Mouse (Mus musculus): Measurements from ENCODE around the gene Adk. TPM values are rescaled to one million over a fixed set of nuclear protein-coding genes. Genes with fewer than 3 reads are reported as not detected.

The Adk gene
- polyA plus RNA-seq, 1 experiment: 24.2 TPM

GRCm38 (mm10) chr14:21110492-21110891, 58.1 kb downstream of the Adk start:
- H3K4me3 ChIP-seq (ENCODE audit: insufficient read depth, low read length): no peak overlapping the region
- no peak overlapping the region for H3K27ac ChIP-seq (ENCODE audit: insufficient read depth, low read depth, low read length)
- TF ChIP-seq CTCF (IDR thresholded peaks at IDR 0.05; ENCODE audit: low read depth, low read length) (no peak), POLR2A (IDR thresholded peaks at IDR 0.05; ENCODE audit: borderline replicate concordance, low read depth, low read length) (no peak)
- H3K4me1 ChIP-seq (ENCODE audit: control insufficient read depth, insufficient read depth, low read length): peaks cover 3% of the 10 kb centered on the region; the same call in 1 of the 2 replicates

- no peak for TF ChIP-seq POLR2A (IDR thresholded peaks at IDR 0.05; ENCODE audit: borderline replicate concordance, low read depth, low read length)
- no peak for TF ChIP-seq CTCF (IDR thresholded peaks at IDR 0.05; ENCODE audit: low read depth, low read length)
- Histone ChIP-seq H3K27ac (ENCODE audit: insufficient read depth, low read depth, low read length) (no peak overlapping the region), H3K4me3 (ENCODE audit: insufficient read depth, low read length) (no peak overlapping the region), H3K4me1 (ENCODE audit: control insufficient read depth, insufficient read depth, low read length) (peaks cover 3% of the 10 kb centered on the region; the same call in 1 of the 2 replicates)
Observed at GRCm38 (mm10) chr14:21111500-21111899, 59.1 kb downstream of the Adk start.

GRCm38 (mm10) chr14:21112174-21112573, 59.8 kb downstream of the Adk start:
- Histone ChIP-seq H3K4me1 (ENCODE audit: control insufficient read depth, insufficient read depth, low read length) (peaks cover 3% of the 10 kb centered on the region; the same call in 1 of the 2 replicates), H3K27ac (ENCODE audit: insufficient read depth, low read depth, low read length) (no peak overlapping the region)
- TF ChIP-seq POLR2A (IDR thresholded peaks at IDR 0.05; ENCODE audit: borderline replicate concordance, low read depth, low read length) (no peak), CTCF (IDR thresholded peaks at IDR 0.05; ENCODE audit: low read depth, low read length) (no peak)

GRCm38 (mm10) chr14:21112742-21113141, 60.4 kb downstream of the Adk start:
- Histone ChIP-seq H3K4me3 (ENCODE audit: insufficient read depth, low read length) (no peak overlapping the region), H3K4me1 (ENCODE audit: control insufficient read depth, insufficient read depth, low read length) (peaks cover 3% of the 10 kb centered on the region; the same call in 1 of the 2 replicates), H3K27ac (ENCODE audit: insufficient read depth, low read depth, low read length) (no peak overlapping the region)
- no peak for TF ChIP-seq POLR2A (IDR thresholded peaks at IDR 0.05; ENCODE audit: borderline replicate concordance, low read depth, low read length)
- TF ChIP-seq CTCF (IDR thresholded peaks at IDR 0.05; ENCODE audit: low read depth, low read length): no peak

More at GRCm38 (mm10) chr14:21112174-21112573, 59.8 kb downstream of the Adk start:
- H3K4me3 ChIP-seq (ENCODE audit: insufficient read depth, low read length): no peak overlapping the region

- TF ChIP-seq POLR2A (IDR thresholded peaks at IDR 0.05; ENCODE audit: borderline replicate concordance, low read depth, low read length) (no peak), CTCF (IDR thresholded peaks at IDR 0.05; ENCODE audit: low read depth, low read length) (no peak)
- Histone ChIP-seq H3K27ac (ENCODE audit: insufficient read depth, low read depth, low read length) (no peak overlapping the region), H3K4me3 (ENCODE audit: insufficient read depth, low read length) (no peak overlapping the region), H3K4me1 (ENCODE audit: control insufficient read depth, insufficient read depth, low read length) (peaks cover 3% of the 10 kb centered on the region; the same call in 1 of the 2 replicates)
Observed at GRCm38 (mm10) chr14:21114339-21114738, 62.0 kb downstream of the Adk start.

GRCm38 (mm10) chr14:21115318-21115717, 62.9 kb downstream of the Adk start:
- Histone ChIP-seq H3K4me3 (ENCODE audit: insufficient read depth, low read length) (no peak overlapping the region), H3K4me1 (ENCODE audit: control insufficient read depth, insufficient read depth, low read length) (peaks cover 3% of the 10 kb centered on the region; the same call in 1 of the 2 replicates), H3K27ac (ENCODE audit: insufficient read depth, low read depth, low read length) (no peak overlapping the region)
- TF ChIP-seq CTCF (IDR thresholded peaks at IDR 0.05; ENCODE audit: low read depth, low read length) (no peak), POLR2A (IDR thresholded peaks at IDR 0.05; ENCODE audit: borderline replicate concordance, low read depth, low read length) (no peak)

GRCm38 (mm10) chr14:21115888-21116460, 63.6 kb downstream of the Adk start:
- Histone ChIP-seq H3K4me1 (ENCODE audit: control insufficient read depth, insufficient read depth, low read length) (peaks cover 3% of the 10 kb centered on the region; the same call in 1 of the 2 replicates), H3K4me3 (ENCODE audit: insufficient read depth, low read length) (no peak overlapping the region), H3K27ac (ENCODE audit: insufficient read depth, low read depth, low read length) (no peak overlapping the region)
- TF ChIP-seq POLR2A (IDR thresholded peaks at IDR 0.05; ENCODE audit: borderline replicate concordance, low read depth, low read length) (no peak), CTCF (IDR thresholded peaks at IDR 0.05; ENCODE audit: low read depth, low read length) (peak; percentile 41; the same call in 1 of the 2 replicates)

GRCm38 (mm10) chr14:21118095-21118494, 65.7 kb downstream of the Adk start:
- H3K4me3 ChIP-seq (ENCODE audit: insufficient read depth, low read length): no peak overlapping the region
- H3K4me1 ChIP-seq (ENCODE audit: control insufficient read depth, insufficient read depth, low read length): no peaks in the 10 kb centered on the region
- no peak for TF ChIP-seq POLR2A (IDR thresholded peaks at IDR 0.05; ENCODE audit: borderline replicate concordance, low read depth, low read length)
- no peak for TF ChIP-seq CTCF (IDR thresholded peaks at IDR 0.05; ENCODE audit: low read depth, low read length)
- H3K27ac ChIP-seq (ENCODE audit: insufficient read depth, low read depth, low read length): no peak overlapping the region

GRCm38 (mm10) chr14:21119653-21120313, 67.4 kb downstream of the Adk start:
- no peak for TF ChIP-seq CTCF (IDR thresholded peaks at IDR 0.05; ENCODE audit: low read depth, low read length)
- TF ChIP-seq POLR2A (IDR thresholded peaks at IDR 0.05; ENCODE audit: borderline replicate concordance, low read depth, low read length): no peak
- Histone ChIP-seq H3K4me1 (ENCODE audit: control insufficient read depth, insufficient read depth, low read length) (no peaks in the 10 kb centered on the region), H3K27ac (ENCODE audit: insufficient read depth, low read depth, low read length) (no peak overlapping the region), H3K4me3 (ENCODE audit: insufficient read depth, low read length) (no peak overlapping the region)

- Histone ChIP-seq H3K4me3 (ENCODE audit: insufficient read depth, low read length) (no peak overlapping the region), H3K4me1 (ENCODE audit: control insufficient read depth, insufficient read depth, low read length) (no peaks in the 10 kb centered on the region), H3K27ac (ENCODE audit: insufficient read depth, low read depth, low read length) (no peak overlapping the region)
- TF ChIP-seq CTCF (IDR thresholded peaks at IDR 0.05; ENCODE audit: low read depth, low read length): no peak
- TF ChIP-seq POLR2A (IDR thresholded peaks at IDR 0.05; ENCODE audit: borderline replicate concordance, low read depth, low read length): no peak
Observed at GRCm38 (mm10) chr14:21120473-21120872, 68.1 kb downstream of the Adk start.

Measured in bone marrow macrophage, adult 2 months (primary cell).